Mouse (Mus musculus): ENCODE results near the gene Tmbim4.

GRCm38 (mm10) chr10:120245681-120246080 is 44.3 kb downstream of the Tmbim4 start:
- no peak for TF ChIP-seq CTCF (IDR thresholded peaks at IDR 0.05)
- no peak for TF ChIP-seq EP300 (IDR thresholded peaks at IDR 0.05)
